Mouse (Mus musculus) CD4-positive helper T cell, adult 2 months (primary cell): ENCODE measurements around the gene S1pr3.

ENCODE experiments used
- DNase-seq: peaks from one replicate; pipeline ENCODE4 v3.0.0-alpha.2; 2012; ENCODE audit warnings: low read depth, missing footprints, low spot score

Gene S1pr3

DNA sequence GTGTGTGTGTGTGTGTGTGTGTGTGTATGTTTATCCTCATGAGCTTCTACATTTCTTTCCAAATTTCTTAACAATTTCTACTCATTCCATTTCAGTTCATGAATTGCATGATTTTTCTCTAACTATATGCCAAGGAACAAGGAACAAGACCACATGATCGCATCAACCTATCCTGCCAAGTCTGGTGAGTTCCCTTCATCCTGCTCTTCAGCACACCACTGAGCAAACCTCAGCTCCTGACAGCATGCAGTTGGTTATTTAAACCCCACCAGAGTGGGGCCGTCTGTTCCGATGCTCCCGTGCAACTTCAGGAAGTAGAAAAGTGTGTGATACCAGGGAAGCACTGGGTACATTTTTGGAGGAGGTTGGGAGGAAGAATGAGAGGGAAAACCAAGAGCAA lies 38.1 kb downstream of the S1pr3 start:
- DNase-seq, result no peak

DNA sequence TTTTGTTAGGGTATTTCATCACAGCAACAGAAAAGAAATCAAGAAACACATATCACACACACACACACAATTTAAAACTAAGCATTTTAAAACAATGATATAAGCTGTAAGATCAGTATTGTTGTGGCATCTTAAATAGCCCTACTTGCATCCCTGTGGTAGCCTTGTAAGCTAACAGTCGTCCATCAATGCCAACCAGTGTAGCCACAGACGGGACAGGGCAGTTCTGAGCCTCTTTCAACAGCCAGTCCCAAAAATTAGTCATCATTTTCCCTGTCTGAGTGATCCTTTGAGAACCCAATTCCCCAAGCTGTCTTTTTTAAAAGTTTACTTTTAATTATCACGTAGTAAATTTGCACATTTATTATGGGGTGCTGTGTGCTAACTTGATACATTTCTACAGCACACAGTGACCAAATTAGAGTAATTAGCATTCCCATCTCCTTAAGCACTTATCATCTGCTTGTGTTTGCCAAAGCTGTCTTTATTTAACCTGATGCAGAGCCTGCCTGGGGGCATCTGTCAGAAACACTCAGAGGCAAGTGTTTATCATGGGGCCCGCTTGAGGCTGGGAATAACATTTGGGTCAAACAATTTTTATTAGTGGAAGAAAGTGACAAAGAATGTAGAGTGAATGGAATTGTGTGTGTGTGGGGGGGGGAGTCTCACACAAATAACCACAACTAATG lies 47.9 kb downstream of the S1pr3 start:
- no peak for DNase-seq

DNA sequence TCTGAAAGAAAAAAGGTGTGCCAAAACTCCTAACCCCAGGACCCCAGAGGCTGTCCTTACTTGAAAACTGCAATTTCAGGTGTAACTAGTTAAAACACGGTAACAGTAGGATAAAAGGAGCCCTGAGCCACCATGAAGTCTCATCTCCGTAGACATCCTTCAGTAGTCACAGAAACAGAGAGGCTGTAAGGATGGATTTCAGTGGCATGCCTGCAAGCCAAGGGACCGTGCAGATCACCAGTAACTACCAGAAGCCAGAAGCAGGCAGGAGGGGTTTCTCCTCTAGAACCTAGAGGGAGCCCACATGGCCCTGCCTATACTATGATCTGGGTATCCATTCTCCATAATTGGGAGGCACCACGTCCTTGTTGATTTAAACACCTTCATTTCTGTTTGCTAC lies 55.9 kb downstream of the S1pr3 start:
- no peak for DNase-seq

DNA sequence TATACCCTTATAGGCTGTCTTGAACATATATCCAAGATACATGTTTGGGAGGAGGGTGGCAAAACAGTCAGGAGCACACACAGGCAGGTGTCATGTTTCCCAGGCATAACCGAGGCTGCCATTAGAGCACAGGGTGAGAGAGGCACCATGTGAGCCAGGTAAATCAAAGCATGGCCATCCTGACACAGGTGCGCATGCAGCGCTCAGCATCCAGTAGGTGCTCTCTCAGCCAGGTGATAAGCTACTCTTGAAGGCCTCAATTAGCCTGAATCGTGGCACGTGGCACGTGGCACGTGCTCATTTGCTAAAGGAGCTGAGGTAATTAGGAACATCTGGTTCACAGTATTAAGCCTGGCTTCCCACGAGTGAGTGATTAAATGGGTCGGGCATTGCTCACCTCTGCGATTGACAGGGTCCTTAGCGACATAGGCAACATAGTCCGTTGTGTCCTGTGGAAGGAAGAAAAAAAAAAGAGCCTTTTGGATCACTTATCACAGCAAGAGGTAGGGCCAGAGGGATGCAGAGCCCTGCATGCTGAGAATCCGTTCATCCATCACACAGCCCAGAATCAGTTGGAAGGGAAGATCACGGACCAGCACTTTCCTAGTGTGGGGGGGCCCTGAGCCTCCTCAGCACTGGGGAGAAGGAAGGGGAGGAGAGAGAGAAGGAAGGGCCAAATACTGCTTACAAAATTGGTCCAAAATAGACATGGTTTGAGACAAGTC lies 57.8 kb downstream of the S1pr3 start:
- DNase-seq, result no peak

DNA sequence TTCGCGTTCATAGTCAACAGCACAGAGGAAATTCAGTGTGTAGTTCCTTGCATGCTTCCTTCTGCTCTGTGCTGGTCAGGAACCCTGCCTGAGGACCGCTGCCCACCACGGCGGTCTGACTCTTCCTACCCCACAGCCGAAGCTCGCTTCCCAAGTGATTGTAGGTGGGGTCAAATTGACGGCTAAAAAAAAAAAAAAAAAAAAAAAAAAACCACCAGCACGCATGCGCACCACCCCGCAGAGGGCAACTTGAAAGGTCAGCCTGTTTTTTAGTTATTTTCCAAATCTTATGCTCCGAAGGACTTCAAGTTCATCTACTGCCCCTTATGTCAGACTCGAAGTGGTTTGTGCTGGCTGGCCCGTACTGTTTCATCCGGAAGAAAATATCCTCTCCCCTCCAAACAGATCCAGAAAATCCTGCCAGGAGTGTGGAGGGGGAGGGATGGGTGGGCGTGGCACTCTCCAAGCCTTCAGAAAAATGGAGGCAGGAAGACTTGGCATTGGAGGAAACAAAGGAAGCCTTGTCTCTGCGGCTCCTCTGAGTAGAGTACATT lies 60.3 kb downstream of the S1pr3 start:
- DNase-seq, result no peak
